Mouse (Mus musculus): ENCODE data around the gene Olfr577.

Olfr577 gene

DNA sequence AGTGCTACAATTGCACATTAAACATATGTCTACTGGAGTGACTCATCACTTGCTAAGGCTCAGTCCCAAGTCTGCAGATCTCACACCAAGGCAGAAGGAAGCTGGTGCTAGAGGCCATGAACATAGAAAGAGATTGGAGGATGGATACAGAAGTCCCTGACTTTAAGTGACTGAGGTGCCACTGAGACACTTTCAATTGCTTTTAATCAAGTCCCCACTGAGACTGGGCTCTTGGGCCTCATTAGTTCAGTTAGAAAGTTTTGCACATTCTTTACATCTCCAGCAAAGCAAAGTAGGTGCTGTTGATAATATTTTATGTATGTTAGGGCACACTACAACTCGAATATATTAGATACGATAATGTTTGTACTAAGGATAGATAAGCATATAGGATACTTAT, at the start of gene Olfr577:
Gene Olfr577, minus strand, starts transcription at position 101 of the 400 bp plus-strand sequence.
- no peak for DNase-seq (ENCODE audit: extremely low spot score, low read depth, low spot score)

DNA sequence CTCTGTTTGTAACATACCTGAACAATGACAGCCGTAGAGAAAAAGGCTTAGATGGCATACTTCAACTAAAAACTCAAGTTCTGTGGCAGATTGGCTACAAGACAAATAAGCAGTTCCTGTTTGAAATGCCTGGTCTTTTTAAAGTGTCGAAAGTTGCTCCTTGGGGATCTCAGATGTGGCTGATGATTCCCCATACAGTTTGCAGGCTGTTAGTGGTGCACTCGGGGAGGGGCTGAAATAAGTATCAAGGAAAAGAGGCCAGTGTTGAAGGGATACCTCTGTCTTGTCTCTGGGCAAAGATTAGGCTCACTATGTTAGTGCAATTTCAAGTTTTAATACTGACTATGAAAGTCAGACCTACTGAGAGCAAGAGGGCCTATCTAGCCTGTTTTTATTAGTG, 13.5 kb upstream of the Olfr577 start, which contains the start of gene Olfr578:
Gene Olfr578, minus strand, starts transcription at position 101 of the 400 bp plus-strand sequence.
- DNase-seq (ENCODE audit: extremely low spot score, low read depth, low spot score) = no peak

DNA sequence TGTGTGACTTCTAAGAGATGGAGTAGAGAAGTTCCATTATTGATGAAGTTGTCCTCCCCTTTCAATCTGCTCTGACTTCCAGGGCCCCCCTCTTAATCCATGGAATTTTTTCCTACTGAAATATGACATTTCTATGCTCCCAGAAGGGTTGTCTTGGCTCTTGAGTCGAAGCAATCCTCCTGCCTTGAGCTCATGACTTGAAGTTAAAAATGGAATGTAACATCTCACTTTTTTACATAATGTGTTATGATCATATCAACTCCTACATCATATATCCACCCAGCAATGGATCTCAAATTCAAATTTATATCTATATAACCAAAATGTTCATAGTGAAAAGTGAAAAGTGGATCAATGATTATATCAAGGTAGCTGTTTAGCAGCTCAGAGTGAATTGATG, 1.3 kb downstream of the Olfr577 start:
- no peak for DNase-seq (ENCODE audit: extremely low spot score, low read depth, low spot score)

DNA sequence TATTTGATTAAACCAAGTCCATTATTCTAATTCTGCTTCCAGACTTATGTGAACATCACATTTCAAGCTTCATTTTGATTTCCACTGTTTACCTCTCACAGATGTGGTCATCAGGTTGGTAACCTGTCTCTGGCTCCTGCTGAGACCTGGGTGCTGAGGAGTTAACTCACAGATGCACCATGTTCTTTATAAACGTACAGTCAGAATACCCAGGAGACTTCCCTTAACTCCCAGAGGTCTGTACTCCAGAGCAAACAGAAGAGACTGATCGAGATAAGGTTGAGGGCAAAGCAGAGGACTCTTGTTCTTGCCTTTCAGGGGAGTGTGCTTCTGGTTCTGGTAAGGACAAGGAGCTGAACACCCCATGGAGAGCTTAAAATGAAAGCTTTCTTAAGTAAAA, 13.4 kb downstream of the Olfr577 start, which contains the start of gene Olfr576:
Gene Olfr576, plus strand, starts transcription at position 301 of the 400 bp plus-strand sequence.
- no peak for DNase-seq (ENCODE audit: extremely low spot score, low read depth, low spot score)

DNA sequence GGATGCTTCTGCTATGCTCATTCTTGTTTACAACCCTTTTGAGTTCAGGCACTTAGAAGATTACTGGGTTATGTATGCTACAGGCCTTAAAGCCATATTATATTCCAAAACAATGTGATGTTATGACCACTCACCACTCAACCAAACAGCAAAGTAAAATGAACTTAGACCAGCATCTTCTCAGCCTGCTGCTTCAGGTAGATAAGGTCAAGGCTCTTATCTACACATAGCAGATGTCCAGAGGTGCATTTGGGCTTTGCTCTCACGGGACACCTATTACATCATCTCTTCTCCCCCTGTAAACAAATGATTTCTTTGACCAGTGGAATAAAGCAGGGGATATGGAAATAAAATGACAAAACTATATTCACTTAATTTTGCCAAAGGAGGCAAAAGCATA, 17.1 kb downstream of the Olfr577 start, which contains the start of gene Olfr575:
Gene Olfr575, minus strand, starts transcription at position 183 of the 400 bp plus-strand sequence.
- DNase-seq (ENCODE audit: extremely low spot score, low read depth, low spot score) = no peak

DNA sequence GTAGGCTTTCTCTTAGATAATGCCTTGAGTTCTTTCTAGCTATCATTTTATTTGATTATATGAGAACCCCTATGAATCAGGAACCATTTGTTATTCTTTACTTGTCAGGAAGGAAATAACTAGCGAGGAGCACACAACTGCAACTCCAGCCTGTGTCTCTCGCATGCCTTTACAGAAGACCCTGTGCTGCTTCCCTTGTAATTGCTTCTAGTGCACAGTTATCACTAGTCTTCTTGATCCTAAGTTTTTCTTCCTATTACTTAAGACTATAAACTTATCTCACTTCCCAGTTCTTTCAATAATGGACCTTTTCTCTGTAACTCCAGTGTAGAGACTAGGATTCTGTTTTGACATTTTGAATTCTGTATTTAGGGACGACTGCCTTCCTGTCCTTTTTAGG, 17.6 kb downstream of the Olfr577 start:
- DNase-seq (ENCODE audit: extremely low spot score, low read depth, low spot score) = no peak

DNA sequence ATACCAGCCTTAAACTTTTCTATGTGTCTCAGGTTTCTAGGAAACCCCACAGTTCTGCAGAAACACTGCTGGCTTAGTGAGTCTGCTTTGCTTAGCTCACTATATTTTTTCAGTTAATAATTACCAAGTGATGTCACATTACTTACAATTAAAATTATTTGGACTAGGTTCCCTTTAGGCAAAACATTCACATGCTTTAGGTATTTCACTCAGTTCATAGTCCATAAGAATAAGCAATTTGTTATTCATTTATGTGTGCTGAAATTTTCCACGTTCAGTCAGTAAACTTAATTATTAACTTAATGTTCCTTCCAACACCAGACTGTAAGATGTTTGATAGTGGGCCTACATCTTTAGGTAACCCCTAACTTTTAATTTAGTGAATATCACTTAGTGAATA, 25.0 kb downstream of the Olfr577 start:
- DNase-seq (ENCODE audit: extremely low spot score, low read depth, low spot score) = no peak

DNA sequence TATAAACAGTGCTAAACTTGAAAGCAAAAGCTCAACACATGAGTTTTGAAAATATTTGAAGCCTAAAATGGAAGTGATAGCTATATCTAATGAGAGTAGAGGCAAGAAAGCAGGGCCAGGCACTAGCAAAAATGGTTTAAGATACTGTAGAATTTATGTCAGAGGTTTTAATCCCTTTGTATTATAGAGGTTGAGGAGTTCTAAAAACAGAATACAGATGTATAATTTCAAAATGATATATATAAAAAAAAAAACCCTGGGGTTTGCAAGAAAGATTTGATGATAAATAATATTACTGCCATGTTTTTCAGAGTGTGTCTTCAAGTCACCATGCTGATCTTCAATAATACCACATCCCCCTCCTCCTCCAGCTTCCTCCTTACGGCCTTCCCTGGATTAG, 27.6 kb downstream of the Olfr577 start, which contains the start of gene Olfr574:
Gene Olfr574, plus strand, starts transcription at position 301 of the 400 bp plus-strand sequence.
- no peak for DNase-seq (ENCODE audit: extremely low spot score, low read depth, low spot score)

DNA sequence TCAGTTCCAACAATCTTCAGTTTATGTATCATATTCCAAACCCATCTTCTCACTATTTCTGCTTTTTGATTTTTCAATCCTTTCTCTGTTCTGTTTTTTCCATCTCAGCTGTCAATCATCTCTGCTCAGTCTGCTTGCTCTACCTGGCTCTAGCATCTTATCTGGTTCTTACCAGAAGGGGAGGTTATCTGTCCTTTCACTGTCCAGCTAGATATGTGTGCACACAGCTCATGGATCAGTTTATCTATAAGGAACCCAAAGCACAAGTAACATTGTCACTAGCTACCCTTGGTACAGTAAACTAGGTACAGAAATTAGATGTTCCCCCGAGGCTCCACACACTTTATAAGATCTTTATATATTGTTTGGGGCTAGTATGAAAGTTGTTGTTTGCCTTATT, 32.3 kb downstream of the Olfr577 start:
- DNase-seq (ENCODE audit: extremely low spot score, low read depth, low spot score) = no peak

DNA sequence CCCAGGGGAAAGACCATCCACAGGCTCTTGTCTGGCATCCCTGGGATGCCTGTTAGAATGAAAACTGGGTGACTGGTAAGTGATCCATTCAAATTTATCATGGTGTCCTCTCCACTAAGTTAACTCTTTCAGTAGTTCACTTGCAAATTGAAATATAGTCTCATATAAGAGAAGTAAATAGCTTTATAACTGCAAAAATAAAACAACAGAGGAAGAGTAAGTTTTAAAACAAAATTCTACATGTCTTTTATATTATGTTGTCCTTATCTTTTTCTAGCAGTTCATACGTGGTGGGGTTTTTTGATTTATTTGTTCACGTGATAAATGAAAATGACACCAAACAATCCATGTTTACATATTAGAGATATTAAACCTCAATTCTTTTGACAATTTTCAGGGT, 33.3 kb downstream of the Olfr577 start, which contains the start of gene Olfr573-ps1:
Gene Olfr573-ps1, minus strand, starts transcription at position 101 of the 400 bp plus-strand sequence.
- no peak for DNase-seq (ENCODE audit: extremely low spot score, low read depth, low spot score)

DNA sequence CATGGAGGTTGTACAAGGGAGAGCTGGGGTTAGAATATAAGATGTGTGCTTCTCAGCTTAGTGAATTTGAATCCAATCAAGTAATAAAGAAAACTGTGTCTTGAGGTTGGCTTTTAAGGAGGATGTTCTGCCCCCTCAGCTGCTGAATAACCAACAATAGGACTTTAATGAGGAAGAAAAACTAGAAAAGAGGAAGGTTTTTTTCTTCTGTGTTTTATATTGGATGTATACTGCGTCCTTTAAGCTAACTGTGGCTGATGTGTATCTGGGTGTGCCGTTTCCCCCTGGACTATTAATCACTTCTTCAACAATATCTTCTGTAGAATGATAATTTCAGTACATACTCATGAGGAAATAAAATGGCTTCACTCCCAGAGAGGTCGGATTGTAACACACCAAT, 48.6 kb downstream of the Olfr577 start:
- DNase-seq (ENCODE audit: extremely low spot score, low read depth, low spot score) = no peak

DNA sequence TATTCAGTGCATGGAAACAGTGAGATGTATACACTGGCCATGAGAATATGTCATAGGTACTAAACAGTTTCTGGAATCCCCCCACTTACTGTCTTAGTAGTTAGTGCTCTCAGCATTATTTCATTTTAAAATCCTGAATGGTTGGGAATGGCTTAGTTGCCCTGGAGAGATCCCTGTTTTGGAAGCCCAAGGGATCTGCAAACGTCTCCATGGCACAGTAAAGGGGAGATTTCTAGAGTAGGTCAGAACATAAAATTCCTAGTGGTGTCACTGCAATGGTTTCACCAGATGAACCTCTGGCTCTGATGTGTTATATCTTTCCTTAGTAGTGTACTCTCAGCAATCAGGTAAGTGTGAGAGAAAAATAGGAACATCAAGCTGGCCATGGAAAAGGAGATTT, 51.6 kb downstream of the Olfr577 start, which contains the start of gene Olfr572:
Gene Olfr572, plus strand, starts transcription at position 301 of the 400 bp plus-strand sequence.
- DNase-seq (ENCODE audit: extremely low spot score, low read depth, low spot score) = no peak

Measured in hindlimb bud, embryonic 11.5 days (tissue).